Mouse (Mus musculus): ENCODE results near the gene Zmynd8.

DNA sequence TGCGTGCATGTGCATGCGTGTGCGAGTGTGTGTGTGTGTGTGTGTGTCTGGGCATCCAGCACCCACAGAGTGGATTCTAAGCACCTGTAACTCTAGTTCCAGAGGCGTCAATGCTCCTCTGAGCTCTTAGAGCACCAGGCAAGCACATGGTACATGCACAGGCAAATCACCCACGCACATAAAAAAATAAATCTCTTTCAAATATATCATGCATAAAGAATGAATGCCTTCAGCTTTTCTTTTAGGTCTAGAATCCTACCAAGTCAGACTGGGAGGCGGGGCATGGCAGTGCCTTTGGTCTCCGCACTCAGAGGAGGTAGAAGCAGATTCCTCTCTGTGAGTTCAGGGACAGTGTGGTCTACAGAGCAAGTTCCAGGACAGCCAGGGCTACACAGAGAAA lies 58.0 kb downstream of the Zmynd8 start:
- no peak for TF ChIP-seq CTCF (IDR thresholded peaks at IDR 0.05; ENCODE audit: control insufficient read depth, insufficient read depth, insufficient replicate concordance, low read depth, low read length)
- no peak for TF ChIP-seq POLR2A (IDR thresholded peaks at IDR 0.05; ENCODE audit: control insufficient read depth, low read depth, low read length)
